18 mouse cellular contexts compared by ENCODE assay signal in genomic region chr5:110603016-110603685, GRCm38 (mm10). TPM values are rescaled to one million over a fixed set of nuclear protein-coding genes. Genes with fewer than 3 reads are reported as not detected.
DNase-seq lines count a peak whose midpoint lies in the region; ATAC-seq and TF ChIP-seq lines count a peak whose summit lies in the region.
"Had no signal": no experiment of that assay in that cellular context is flagged by ENCODE, and none has a peak within 500 bp of the region (broad histone marks: within the 10 kb centered on the region; RNA-seq: fewer than 3 reads in every experiment).

No protein-coding gene starts in this region.

- WGBS in liver, embryonic 14.5 days (ENCODE audit: insufficient replicate concordance), result 30% methylated on average over 7 of the region's 7 CpGs

- no peak for TF ChIP-seq EP300 in liver, embryonic 14.5 days (IDR thresholded peaks at IDR 0.05; ENCODE audit: low read depth)

- TF ChIP-seq CTCF in bone marrow macrophage, adult 2 months (IDR thresholded peaks at IDR 0.05; ENCODE audit: low read depth, low read length), result no peak
- TF ChIP-seq CTCF in liver, embryonic 14.5 days (IDR thresholded peaks at IDR 0.05; ENCODE audit: low read depth), result no peak

- H3ac ChIP-seq in myocyte (ENCODE audit: control insufficient read depth, insufficient read length), result no peak overlapping the region

- H3K9ac ChIP-seq in liver, embryonic 14.5 days (replicated peaks), result no peak overlapping the region
- H3K9ac ChIP-seq: embryonic facial prominence, embryonic 13.5 days; forebrain, embryonic 13.5 days; limb, embryonic 15.5 days had no signal

- no peaks in the 10 kb centered on the region for H3K27me3 ChIP-seq in liver, embryonic 14.5 days (ENCODE audit: control insufficient read depth, insufficient read depth, low read length)
- H3K27me3 ChIP-seq in myocyte (ENCODE audit: control insufficient read depth, insufficient read depth, insufficient read length), result peaks cover 7% of the 10 kb centered on the region

- peaks cover 48% of the 10 kb centered on the region for H3K4me1 ChIP-seq in bone marrow macrophage, adult 2 months (ENCODE audit: control insufficient read depth, insufficient read depth, low read length)
- 0 out of 4 replicates have a peak, but pooled peaks cover 0 to 2% of the 10 kb centered on the region in 2 experiments for H3K4me1 ChIP-seq in liver, embryonic 14.5 days (replicated peaks; ENCODE audit: control insufficient read depth in 2 of 2, insufficient read depth in 2 of 2, low read length in 1 of 2)
- H3K4me1 ChIP-seq: forebrain, embryonic 13.5 days had no signal

- peak overlapping the region; percentile 92 for H3K27ac ChIP-seq in bone marrow macrophage, adult 2 months (ENCODE audit: insufficient read depth, low read depth, low read length)
- H3K27ac ChIP-seq in liver, embryonic 14.5 days, result no peak overlapping the region
- H3K27ac ChIP-seq: embryonic facial prominence, embryonic 13.5 days; forebrain, embryonic 13.5 days; heart, embryonic 10.5 days; limb, embryonic 15.5 days had no signal

- ATAC-seq in liver, embryonic 14.5 days (ENCODE audit: insufficient read depth), result peak; percentile 59
- no peak for ATAC-seq in erythroid progenitor cell, adult 5-6 weeks (replicated peaks; ENCODE audit: low FRiP score, poor library complexity, severe bottlenecking)
- ATAC-seq: forebrain, embryonic 13.5 days; hindbrain, embryonic 16.5 days had no signal

- no peaks in the 10 kb centered on the region for H3K79me2 ChIP-seq in myocyte (ENCODE audit: control insufficient read depth, insufficient read depth)

- no peaks in the 10 kb centered on the region for H3K36me3 ChIP-seq in liver, embryonic 14.5 days (replicated peaks; ENCODE audit: control insufficient read depth, insufficient read depth, low read depth)
- H3K36me3 ChIP-seq in myocyte (ENCODE audit: control insufficient read depth, insufficient read depth), result no peaks in the 10 kb centered on the region
- H3K36me3 ChIP-seq: embryonic facial prominence, embryonic 13.5 days; G1E; heart, embryonic 10.5 days; limb, embryonic 15.5 days had no signal

- no peak for TF ChIP-seq POLR2A in bone marrow macrophage, adult 2 months (IDR thresholded peaks at IDR 0.05; ENCODE audit: borderline replicate concordance, low read depth, low read length)
- TF ChIP-seq POLR2A in myocyte (IDR thresholded peaks at IDR 0.05; ENCODE audit: insufficient read length, low read depth), result no peak

- H3K4me2 ChIP-seq in liver, embryonic 14.5 days (ENCODE audit: low read depth), result no peak overlapping the region
- no peak overlapping the region for H3K4me2 ChIP-seq in myocyte (ENCODE audit: low read depth)
- H3K4me2 ChIP-seq: embryonic facial prominence, embryonic 13.5 days; forebrain, embryonic 13.5 days; limb, embryonic 15.5 days had no signal

- peak; percentile 38 for DNase-seq in adrenal gland, postnatal 10 days
- no peak for DNase-seq in adrenal gland, postnatal 25 days
- peak in 1 of 3 experiments; percentile 17 for DNase-seq in liver, embryonic 14.5 days (ENCODE audit: low read depth in 3 of 3, low spot score in 3 of 3)
- DNase-seq in right cerebral cortex, postnatal 36 days (ENCODE audit: low spot score in 2 of 2), result no peak
- no peak for DNase-seq in left cerebral cortex, adult 18-20 months (ENCODE audit: low spot score in 2 of 2)
- DNase-seq: kidney, adult 2 months; thymus, postnatal 14 days had no signal

- no peak overlapping the region for H3K4me3 ChIP-seq in bone marrow macrophage, adult 2 months (ENCODE audit: insufficient read depth, low read length)
- no peak overlapping the region for H3K4me3 ChIP-seq in liver, embryonic 14.5 days (ENCODE audit: insufficient read depth in 1 of 2, low read depth in 2 of 2, low read length in 2 of 2)
- H3K4me3 ChIP-seq in myocyte, result no peak overlapping the region
- H3K4me3 ChIP-seq: embryonic facial prominence, embryonic 13.5 days; forebrain, embryonic 13.5 days; heart, embryonic 10.5 days; limb, embryonic 15.5 days had no signal

- H3K9me3 ChIP-seq in liver, embryonic 14.5 days (ENCODE audit: control insufficient read depth, low read length), result no peaks in the 10 kb centered on the region
- H3K9me3 ChIP-seq: embryonic facial prominence, embryonic 13.5 days; forebrain, embryonic 13.5 days; G1E; heart, embryonic 10.5 days; limb, embryonic 15.5 days had no signal

TF ChIP-seq in myocyte, 11 proteins besides CTCF, POLR2A, EP300 and RAD21:
- TF ChIP-seq MAX (IDR thresholded peaks at IDR 0.05; ENCODE audit: low read depth) (no peak), CEBPB (IDR thresholded peaks at IDR 0.05; ENCODE audit: insufficient read depth, poor library complexity, severe bottlenecking) (peak; percentile 94)

RNA-seq across cellular contexts. Expression of gene Noc4l, which starts 50.1 kb away (rescaled TPM):
- total RNA-seq in adrenal gland, postnatal 10 days (2021), result 10 to 100 TPM; 18.2 to 19.1 TPM
- total RNA-seq in adrenal gland, postnatal 25 days (2021), result 17.6 and 28.2 TPM in 2 replicates
- polyA plus RNA-seq in bone marrow macrophage, adult 2 months (2012; ENCODE audit: insufficient read depth, insufficient read length, missing spikeins), result 12.9 and 16.1 TPM in 2 replicates
- 56.0 and 61.8 TPM in 2 replicates for polyA plus RNA-seq in liver, embryonic 14.5 days (2012; rRNA removed)
- 36.9 and 40.3 TPM in 2 replicates for polyA plus RNA-seq in liver, embryonic 14.5 days (2014; fragmentation: Nextera tagmentation; extraction: Ambion mirVana)
- polyA plus RNA-seq in myocyte (2012; fragmentation: generic; extraction: Trizol), result 42.5 TPM
- total RNA-seq in erythroid progenitor cell, adult 5-6 weeks (2015; ENCODE audit: low replicate concordance), result 12.2 and 18.4 TPM in 2 replicates
- total RNA-seq in erythroid progenitor cell, adult 5-6 weeks (2017; ENCODE audit: low replicate concordance), result 3.3 TPM in 2 replicates
- total RNA-seq in left cerebral cortex, adult 18-20 months (2021), result 10 to 100 TPM; 25.2 to 28.3 TPM

RNA-seq across cellular contexts. Expression of gene Ddx51, which starts 50.1 kb away (rescaled TPM):
- total RNA-seq in adrenal gland, postnatal 10 days (2021), result 10 to 100 TPM; 16.0 to 17.6 TPM
- 15.5 and 19.6 TPM in 2 replicates for total RNA-seq in adrenal gland, postnatal 25 days (2021)
- 10.1 and 13.6 TPM in 2 replicates for polyA plus RNA-seq in bone marrow macrophage, adult 2 months (2012; ENCODE audit: insufficient read depth, insufficient read length, missing spikeins)
- 6.8 and 9.1 TPM in 2 replicates for polyA plus RNA-seq in liver, embryonic 14.5 days (2012; rRNA removed)
- 9.2 and 13.4 TPM in 2 replicates for polyA plus RNA-seq in liver, embryonic 14.5 days (2014; fragmentation: Nextera tagmentation; extraction: Ambion mirVana)
- polyA plus RNA-seq in myocyte (2012; fragmentation: generic; extraction: Trizol), result 13.9 TPM
- total RNA-seq in erythroid progenitor cell, adult 5-6 weeks (2015; ENCODE audit: low replicate concordance), result 1.4 and 3.4 TPM in 2 replicates
- 2.8 TPM in 1 of 2 replicates, not detected in the other for total RNA-seq in erythroid progenitor cell, adult 5-6 weeks (2017; ENCODE audit: low replicate concordance)
- total RNA-seq in left cerebral cortex, adult 18-20 months (2021), result 10 to 100 TPM; 22.2 to 24.7 TPM

RNA-seq across cellular contexts. Expression of gene Galnt9, which starts 59.0 kb away (rescaled TPM):
- total RNA-seq in adrenal gland, postnatal 10 days (2021), result under 1 TPM; 0.27 to 0.30 TPM
- total RNA-seq in adrenal gland, postnatal 25 days (2021), result 0.09 and 0.33 TPM in 2 replicates
- polyA plus RNA-seq in bone marrow macrophage, adult 2 months (2012; ENCODE audit: insufficient read depth, insufficient read length, missing spikeins), result 1.0 and 2.0 TPM in 2 replicates
- 0.02 and 0.03 TPM in 2 replicates for polyA plus RNA-seq in liver, embryonic 14.5 days (2012; rRNA removed)
- polyA plus RNA-seq in liver, embryonic 14.5 days (2014; fragmentation: Nextera tagmentation; extraction: Ambion mirVana), result not detected in 2 replicates
- polyA plus RNA-seq in myocyte (2012; fragmentation: generic; extraction: Trizol), result 0.11 TPM
- 1.7 and 3.2 TPM in 2 replicates for total RNA-seq in erythroid progenitor cell, adult 5-6 weeks (2015; ENCODE audit: low replicate concordance)
- total RNA-seq in erythroid progenitor cell, adult 5-6 weeks (2017; ENCODE audit: low replicate concordance), result 0.26 TPM in 1 of 2 replicates, not detected in the other
- 100 to 1,000 TPM in 1 of 2 experiments, 10 to 100 TPM in 1; 87.0 to 117 TPM for total RNA-seq in left cerebral cortex, adult 18-20 months (2021)
- total RNA-seq: gastrocnemius, adult 8-10 months; heart, postnatal 25 days had no signal
- polyA plus RNA-seq: G1E; heart, embryonic 10.5 days had no signal

Comparison
In these comparisons a context has a peak if more than half of its experiments do, and no peak if none do; other contexts are left out.
1. RNA of gene Galnt9, which starts 59.0 kb away (total RNA-seq): 87.0 to 117 TPM in left cerebral cortex, adult 18-20 months; 0.26 to 3.2 TPM in erythroid progenitor cell, adult 5-6 weeks, 0.27 to 0.30 TPM in adrenal gland, postnatal 10 days and 0.09 to 0.33 TPM in adrenal gland, postnatal 25 days; every median in the first group is over 10 times any median in the second.